Mouse (Mus musculus) lung, postnatal 14 days (tissue): ENCODE data around the gene Armc2.

Source experiments
- DNase-seq: peaks from one replicate; pipeline ENCODE4 v3.0.0; 2021

Gene Armc2

GRCm38 (mm10) chr10:42018016-42018949 is at the start of gene Armc2:
Armc2 (minus strand) TSS chr10:42018442.
- DNase-seq: peak; percentile 77

- DNase-seq: no peak
Measured at GRCm38 (mm10) chr10:42064446-42064845, 46.2 kb upstream of the Armc2 start.

GRCm38 (mm10) chr10:42059522-42059921 is 41.3 kb upstream of the Armc2 start:
- no peak for DNase-seq

GRCm38 (mm10) chr10:42057746-42058145 is 39.5 kb upstream of the Armc2 start:
- DNase-seq: no peak

- DNase-seq: peak; percentile 15
Measured at GRCm38 (mm10) chr10:42057231-42057601, 39.0 kb upstream of the Armc2 start.

- no peak for DNase-seq
Measured at GRCm38 (mm10) chr10:42056486-42057230, 38.4 kb upstream of the Armc2 start.

GRCm38 (mm10) chr10:42055224-42056165 is 37.3 kb upstream of the Armc2 start:
- DNase-seq: no peak

- no peak for DNase-seq
Measured at GRCm38 (mm10) chr10:42051069-42051468, 32.8 kb upstream of the Armc2 start.

GRCm38 (mm10) chr10:42048648-42049047 is 30.4 kb upstream of the Armc2 start:
- no peak for DNase-seq

GRCm38 (mm10) chr10:42044574-42044973 is 26.3 kb upstream of the Armc2 start:
- no peak for DNase-seq

GRCm38 (mm10) chr10:42043307-42043706 is 25.1 kb upstream of the Armc2 start:
- DNase-seq: no peak

- DNase-seq: no peak
Measured at GRCm38 (mm10) chr10:42042881-42043280, 24.6 kb upstream of the Armc2 start.

- no peak for DNase-seq
Measured at GRCm38 (mm10) chr10:42042087-42042486, 23.8 kb upstream of the Armc2 start.

- no peak for DNase-seq
Measured at GRCm38 (mm10) chr10:42038571-42038970, 20.3 kb upstream of the Armc2 start.

- no peak for DNase-seq
Measured at GRCm38 (mm10) chr10:42037301-42037870, 19.1 kb upstream of the Armc2 start.

- DNase-seq: no peak
Measured at GRCm38 (mm10) chr10:42036846-42037245, 18.6 kb upstream of the Armc2 start.

GRCm38 (mm10) chr10:42033571-42033970 is 15.3 kb upstream of the Armc2 start:
- DNase-seq: no peak

- peak; percentile 92 for DNase-seq
Measured at GRCm38 (mm10) chr10:42031021-42031420, 12.8 kb upstream of the Armc2 start.

GRCm38 (mm10) chr10:42029502-42029901 is 11.3 kb upstream of the Armc2 start:
- no peak for DNase-seq

GRCm38 (mm10) chr10:42027337-42027736 is 9.1 kb upstream of the Armc2 start:
- no peak for DNase-seq

- DNase-seq: no peak
Measured at GRCm38 (mm10) chr10:42024406-42024805, 6.2 kb upstream of the Armc2 start.

GRCm38 (mm10) chr10:42021536-42021935 is 3.3 kb upstream of the Armc2 start:
- DNase-seq: no peak
